Mouse (Mus musculus) heart, embryonic 10.5 days (tissue): ENCODE measurements at regions not wholly inside any gene's neighbourhood (a gene's known extent, or its start where the extent isn't known, plus 50 kb on each side); places are given as distances from the start of the nearest gene placed in this dataset.

Source experiments
- DNase-seq: peaks from one replicate; pipeline ENCODE4 v3.0.0-alpha.2; 2017; ENCODE audit warnings: low spot score
- H3K27ac ChIP-seq: fragments of 300-500 bp; sonication (generic); 2 replicates; pipeline ENCODE4 v1.5.1; 2016; ENCODE audit warnings: mild to moderate bottlenecking
- H3K27me3 ChIP-seq: fragments of 300-500 bp; sonication (generic); 2 replicates; pipeline ENCODE4 v1.6.1; 2016; ENCODE audit warnings: mild to moderate bottlenecking; ENCODE audit not compliant: poor library complexity, insufficient read depth, severe bottlenecking
- H3K36me3 ChIP-seq: fragments of 300-500 bp; sonication (generic); 2 replicates; pipeline ENCODE4 v1.6.1; 2016; ENCODE audit warnings: mild to moderate bottlenecking, moderate library complexity
- H3K4me1 ChIP-seq: fragments of 300-500 bp; sonication (generic); 2 replicates; pipeline ENCODE4 v1.6.1; 2016; ENCODE audit warnings: mild to moderate bottlenecking
- H3K4me3 ChIP-seq: fragments of 300-500 bp; sonication (generic); 2 replicates; pipeline ENCODE4 v1.5.1; 2016; ENCODE audit warnings: mild to moderate bottlenecking, moderate library complexity
- H3K9me3 ChIP-seq: fragments of 300-500 bp; sonication (generic); 2 replicates; pipeline ENCODE4 v1.6.1; 2016; ENCODE audit warnings: mild to moderate bottlenecking, moderate library complexity
- WGBS: fragments of 180-500 bp; shearing (Covaris S2); methylation state at CpG from one replicate; pipeline ENCODE4 v1.1.7; 2016; 5-methylcytosine and 5-hydroxymethylcytosine counted together

- no peak overlapping the region for H3K27ac ChIP-seq
- DNase-seq, result no peak
- H3K36me3 ChIP-seq, result no peaks in the 10 kb centered on the region
- H3K27me3 ChIP-seq, result no peaks in the 10 kb centered on the region
- H3K4me1 ChIP-seq, result peaks cover 25% of the 10 kb centered on the region
- no peaks in the 10 kb centered on the region for H3K9me3 ChIP-seq
- no peak overlapping the region for H3K4me3 ChIP-seq
- WGBS, result 73% methylated on average over 4 of the region's 4 CpGs
Measured at GRCm38 (mm10) chr14:76850641-76851040, 185.9 kb upstream of the Ccdc122 start.

DNA sequence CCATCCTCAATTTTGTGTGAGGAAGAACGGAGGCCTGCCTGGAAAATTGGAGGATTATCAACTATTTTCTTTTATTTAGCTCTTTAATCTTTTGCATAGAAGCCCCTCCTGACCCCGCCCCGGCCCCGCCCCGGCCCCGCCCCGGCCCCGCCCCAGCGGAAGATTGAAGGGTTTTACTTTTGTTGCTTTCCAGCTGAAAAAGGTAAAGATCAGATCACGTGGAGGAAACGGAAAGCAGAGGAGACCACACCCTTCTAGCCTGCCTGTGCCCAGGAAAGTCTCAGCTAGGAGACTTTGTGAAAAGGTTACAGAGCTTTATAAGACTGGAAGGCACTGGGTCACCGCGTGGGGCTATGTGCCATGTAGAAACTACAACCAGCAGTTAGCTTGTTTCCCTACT lies 186.5 kb upstream of the Ccdc122 start:
- WGBS, result 26% methylated on average over 13 of the region's 13 CpGs
- no peak for DNase-seq
- Histone ChIP-seq H3K4me3 (0 out of 2 replicates have a peak overlapping the region, but pooled peaks have one; percentile 17), H3K27ac (no peak overlapping the region), H3K9me3 (no peaks in the 10 kb centered on the region), H3K4me1 (peaks cover 21% of the 10 kb centered on the region), H3K36me3 (no peaks in the 10 kb centered on the region), H3K27me3 (no peaks in the 10 kb centered on the region)

DNA sequence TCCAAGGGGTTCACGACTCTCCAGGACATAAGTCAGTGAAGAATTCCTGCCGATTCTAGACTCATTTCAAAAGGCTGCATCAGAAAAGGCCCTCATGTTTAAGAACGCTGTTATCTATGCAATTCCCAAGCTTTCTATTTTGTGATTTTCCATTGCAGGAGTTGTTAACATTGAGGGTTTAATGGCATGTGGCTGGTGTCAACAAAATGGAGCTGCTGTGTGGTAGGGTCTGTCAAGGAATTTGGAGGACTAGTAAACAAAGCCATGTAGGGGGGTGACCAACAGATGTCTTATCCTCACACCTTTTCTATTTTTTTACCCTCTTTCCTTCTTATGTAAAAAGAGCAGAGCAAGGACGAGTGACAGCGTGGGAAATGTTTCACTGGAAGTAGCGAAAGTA lies 186.9 kb upstream of the Ccdc122 start:
- Histone ChIP-seq H3K9me3 (no peaks in the 10 kb centered on the region), H3K27ac (no peak overlapping the region), H3K4me3 (0 out of 2 replicates have a peak overlapping the region, but pooled peaks have one; percentile 17), H3K4me1 (peaks cover 20% of the 10 kb centered on the region), H3K36me3 (no peaks in the 10 kb centered on the region), H3K27me3 (no peaks in the 10 kb centered on the region)
- 54% methylated on average over 6 of the region's 6 CpGs for WGBS
- no peak for DNase-seq

DNA sequence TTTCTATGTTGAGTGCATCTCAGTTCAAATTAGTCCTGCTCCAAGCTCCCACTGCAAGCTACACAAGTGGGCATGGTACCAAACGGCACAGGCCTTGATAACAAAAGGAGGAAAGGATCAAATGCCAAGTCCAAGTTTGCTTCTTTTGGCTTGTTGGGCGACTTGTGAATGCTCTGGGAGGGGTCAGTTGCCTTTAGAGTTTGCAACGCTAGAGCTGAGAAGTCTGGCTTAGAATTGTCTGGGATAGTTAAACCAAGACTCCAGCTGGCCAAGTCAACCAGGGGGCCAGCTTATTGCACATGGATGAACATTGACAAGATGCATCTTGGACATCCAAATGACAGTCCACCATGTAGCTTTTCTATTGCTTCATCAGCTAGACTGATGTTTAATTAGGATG lies 187.5 kb upstream of the Ccdc122 start:
- no peaks in the 10 kb centered on the region for H3K27me3 ChIP-seq
- no peaks in the 10 kb centered on the region for H3K36me3 ChIP-seq
- no peak overlapping the region for H3K4me3 ChIP-seq
- no peak overlapping the region for H3K27ac ChIP-seq
- 62% methylated on average over 3 of the region's 3 CpGs for WGBS
- H3K9me3 ChIP-seq, result no peaks in the 10 kb centered on the region
- no peak for DNase-seq
- peaks cover 20% of the 10 kb centered on the region for H3K4me1 ChIP-seq

DNA sequence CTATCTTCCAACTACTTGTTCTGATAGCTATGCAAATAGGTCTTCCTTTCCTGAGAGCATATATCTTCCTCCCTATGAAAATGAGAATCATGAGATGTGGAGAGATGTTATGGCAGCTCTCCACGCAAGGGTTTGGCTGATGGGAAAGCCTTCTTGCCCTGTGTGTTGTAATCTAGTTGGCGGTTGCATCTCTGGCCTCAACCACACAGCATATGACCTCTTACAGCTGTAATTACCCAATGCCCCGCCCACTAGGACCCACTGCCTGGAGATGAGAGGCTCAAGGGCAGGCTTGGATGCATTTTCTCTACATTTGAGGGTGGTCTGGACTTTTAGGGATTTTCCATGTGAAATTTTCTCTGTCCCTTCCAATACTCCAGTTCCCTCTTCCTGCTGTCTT lies 190.9 kb upstream of the Ccdc122 start:
- 74% methylated on average over 3 of the region's 3 CpGs for WGBS
- DNase-seq, result no peak
- H3K27ac ChIP-seq, result no peak overlapping the region
- H3K27me3 ChIP-seq, result no peaks in the 10 kb centered on the region
- H3K9me3 ChIP-seq, result no peaks in the 10 kb centered on the region
- no peak overlapping the region for H3K4me3 ChIP-seq
- no peaks in the 10 kb centered on the region for H3K36me3 ChIP-seq
- peaks cover 8% of the 10 kb centered on the region for H3K4me1 ChIP-seq

DNA sequence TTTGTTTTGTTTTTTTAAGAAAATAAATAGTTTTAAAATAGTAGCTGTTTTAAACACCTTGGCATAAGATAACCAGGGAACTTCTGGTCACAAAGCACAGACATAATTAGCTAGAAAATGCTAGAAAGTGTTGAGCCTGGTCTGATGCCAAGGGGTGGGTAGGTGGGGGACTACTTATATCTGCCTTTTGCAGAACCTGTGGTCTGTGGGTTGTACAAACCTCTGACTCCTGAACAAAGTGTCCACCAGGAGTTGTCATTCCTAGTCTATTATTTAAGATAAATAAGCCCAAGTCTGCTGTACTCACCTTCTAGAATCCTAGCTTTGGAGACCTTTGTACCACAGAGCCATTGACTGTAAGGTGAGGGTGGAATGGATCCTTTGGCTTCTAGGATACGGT lies 191.9 kb upstream of the Ccdc122 start:
- Histone ChIP-seq H3K4me3 (no peak overlapping the region), H3K4me1 (no peaks in the 10 kb centered on the region), H3K27ac (no peak overlapping the region), H3K27me3 (no peaks in the 10 kb centered on the region), H3K9me3 (no peaks in the 10 kb centered on the region), H3K36me3 (no peaks in the 10 kb centered on the region)
- 90% methylated on average over 1 of the region's 1 CpGs for WGBS
- DNase-seq, result no peak

DNA sequence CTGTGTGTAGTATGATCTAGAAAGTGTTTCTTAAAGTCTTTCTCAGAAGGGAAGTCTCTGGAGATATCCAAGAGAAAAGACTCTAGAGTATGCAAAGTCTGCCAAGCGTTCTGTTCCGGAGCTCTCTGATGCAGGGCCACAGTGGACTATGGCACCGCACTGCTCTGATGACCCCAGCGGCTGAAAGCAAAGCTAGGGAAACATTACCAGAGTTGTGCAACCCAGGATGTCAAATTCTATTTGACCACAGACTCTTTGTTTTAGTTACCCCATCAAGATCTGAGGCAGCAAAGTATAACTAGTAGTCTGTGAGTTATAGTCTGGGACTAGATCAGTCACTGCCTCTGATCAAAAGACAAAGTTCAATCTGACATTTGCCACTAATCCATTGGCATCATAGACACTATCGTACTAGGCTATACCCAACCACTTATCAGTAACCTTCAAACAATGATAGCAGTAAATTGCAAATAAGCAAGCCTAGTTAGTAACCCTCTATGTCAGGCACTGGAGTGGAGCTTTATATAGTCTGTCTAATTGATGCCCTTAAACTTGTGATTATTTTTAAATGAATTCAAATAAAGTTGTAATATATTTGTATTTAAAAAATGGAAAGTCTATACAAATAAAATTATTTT lies 198.9 kb upstream of the Ccdc122 start:
- DNase-seq, result no peak
- 87% methylated on average over 5 of the region's 5 CpGs for WGBS

DNA sequence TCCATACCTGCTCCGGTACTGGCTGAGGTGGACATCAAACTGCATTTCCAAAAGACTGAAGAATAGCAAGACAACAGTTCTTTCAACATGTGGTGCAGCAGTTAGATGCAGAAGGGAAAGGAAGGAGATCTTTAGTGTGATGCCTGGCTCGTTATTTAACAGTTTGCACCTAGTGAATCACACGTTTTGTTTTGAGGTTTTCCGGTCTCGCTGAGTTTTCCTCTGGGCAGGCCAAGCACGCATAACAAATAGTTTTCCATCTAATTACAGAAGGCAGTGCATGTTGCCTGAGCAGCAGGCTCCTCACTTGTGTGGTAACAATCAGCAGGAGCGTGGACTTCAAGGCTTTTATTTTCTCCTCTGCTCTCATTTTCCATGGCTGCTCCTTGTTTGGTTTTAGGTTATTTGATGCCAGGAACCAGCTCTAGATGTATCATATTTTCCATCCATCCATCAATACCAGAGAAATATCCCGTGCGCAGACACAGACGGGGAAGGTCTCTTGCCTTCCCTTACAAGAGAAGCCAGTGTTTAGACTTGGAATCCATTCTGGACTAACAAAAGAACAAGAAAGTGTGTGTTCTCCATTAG lies 199.6 kb upstream of the Ccdc122 start:
- Histone ChIP-seq H3K4me1 (peaks cover 6% of the 10 kb centered on the region; the same call in 1 of the 2 replicates), H3K27me3 (no peaks in the 10 kb centered on the region), H3K27ac (no peak overlapping the region), H3K9me3 (no peaks in the 10 kb centered on the region), H3K4me3 (no peak overlapping the region), H3K36me3 (no peaks in the 10 kb centered on the region)
- WGBS, result 72% methylated on average over 10 of the region's 10 CpGs
- no peak for DNase-seq

More for the DNA sequence above, 198.9 kb upstream of the Ccdc122 start:
- no peaks in the 10 kb centered on the region for H3K36me3 ChIP-seq
- H3K4me3 ChIP-seq, result no peak overlapping the region
- peaks cover 6% of the 10 kb centered on the region; the same call in 1 of the 2 replicates for H3K4me1 ChIP-seq
- no peak overlapping the region for H3K27ac ChIP-seq
- no peaks in the 10 kb centered on the region for H3K27me3 ChIP-seq
- no peaks in the 10 kb centered on the region for H3K9me3 ChIP-seq

GRCm38 (mm10) chr14:76836271-76836670 lies 200.3 kb upstream of the Ccdc122 start:
- H3K9me3 ChIP-seq, result no peaks in the 10 kb centered on the region
- no peaks in the 10 kb centered on the region for H3K36me3 ChIP-seq
- no peak overlapping the region for H3K4me3 ChIP-seq
- no peak overlapping the region for H3K27ac ChIP-seq
- no peak for DNase-seq
- peaks cover 6% of the 10 kb centered on the region; the same call in 1 of the 2 replicates for H3K4me1 ChIP-seq
- WGBS, result 83% methylated on average over 2 of the region's 2 CpGs
- H3K27me3 ChIP-seq, result no peaks in the 10 kb centered on the region

DNA sequence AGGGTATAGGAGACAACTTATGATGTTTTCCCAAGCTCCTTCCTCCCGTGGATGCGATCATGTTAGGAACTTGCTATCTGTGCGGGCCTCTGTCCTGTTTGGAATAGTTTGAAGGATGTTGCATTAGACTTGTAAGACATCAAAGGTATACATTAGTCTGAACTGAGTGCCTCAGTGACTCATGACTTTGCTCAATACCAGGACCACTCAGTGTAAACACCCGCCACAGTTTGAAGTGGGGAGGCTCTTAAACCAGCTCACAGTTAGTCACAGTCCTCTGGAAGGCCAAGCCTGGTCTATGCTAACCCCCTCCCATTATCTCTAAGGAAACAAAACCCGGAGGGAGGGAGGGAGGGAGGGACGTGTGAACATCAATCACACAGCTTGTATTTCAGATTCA lies 202.5 kb upstream of the Ccdc122 start:
- Histone ChIP-seq H3K9me3 (no peaks in the 10 kb centered on the region), H3K27me3 (no peaks in the 10 kb centered on the region), H3K4me3 (no peak overlapping the region), H3K4me1 (peaks cover 8% of the 10 kb centered on the region), H3K27ac (no peak overlapping the region), H3K36me3 (no peaks in the 10 kb centered on the region)
- DNase-seq, result no peak
- WGBS, result 54% methylated on average over 6 of the region's 6 CpGs

- H3K27ac ChIP-seq, result no peak overlapping the region
- H3K36me3 ChIP-seq, result no peaks in the 10 kb centered on the region
- no peak for DNase-seq
- H3K27me3 ChIP-seq, result no peaks in the 10 kb centered on the region
- 69% methylated on average over 1 of the region's 1 CpGs for WGBS
- peaks cover 11% of the 10 kb centered on the region for H3K4me1 ChIP-seq
- H3K4me3 ChIP-seq, result no peak overlapping the region
- H3K9me3 ChIP-seq, result no peaks in the 10 kb centered on the region
Measured at GRCm38 (mm10) chr14:76829161-76829510, 207.4 kb upstream of the Ccdc122 start.

GRCm38 (mm10) chr14:76828453-76829160 lies 208.0 kb upstream of the Ccdc122 start:
- Histone ChIP-seq H3K27ac (no peak overlapping the region), H3K4me1 (peaks cover 8% of the 10 kb centered on the region), H3K4me3 (no peak overlapping the region), H3K36me3 (no peaks in the 10 kb centered on the region), H3K9me3 (no peaks in the 10 kb centered on the region), H3K27me3 (no peaks in the 10 kb centered on the region)
- DNase-seq, result no peak
- WGBS, result 62% methylated on average over 10 of the region's 10 CpGs

- Histone ChIP-seq H3K4me3 (no peak overlapping the region), H3K27ac (no peak overlapping the region), H3K9me3 (no peaks in the 10 kb centered on the region), H3K4me1 (peaks cover 38% of the 10 kb centered on the region), H3K27me3 (no peaks in the 10 kb centered on the region), H3K36me3 (no peaks in the 10 kb centered on the region)
- DNase-seq, result no peak
- 86% methylated on average over 3 of the region's 3 CpGs for WGBS
Measured at GRCm38 (mm10) chr14:76824066-76824465, 212.5 kb upstream of the Ccdc122 start.
